Mouse (Mus musculus) erythroblast, embryonic 14.5 days (primary cell): Measurements from ENCODE around the gene App.

Source experiments
- GATA1 ChIP-seq: IDR thresholded peaks from 2 replicates; pipeline ENCODE4 v1.6.1; 2012; ENCODE audit warnings: low read length, inconsistent platforms, mixed read lengths
- TAL1 ChIP-seq: IDR thresholded peaks from 3 replicates; pipeline ENCODE4 v1.6.1; 2012; ENCODE audit warnings: low read length, inconsistent platforms, mixed read lengths

DNA sequence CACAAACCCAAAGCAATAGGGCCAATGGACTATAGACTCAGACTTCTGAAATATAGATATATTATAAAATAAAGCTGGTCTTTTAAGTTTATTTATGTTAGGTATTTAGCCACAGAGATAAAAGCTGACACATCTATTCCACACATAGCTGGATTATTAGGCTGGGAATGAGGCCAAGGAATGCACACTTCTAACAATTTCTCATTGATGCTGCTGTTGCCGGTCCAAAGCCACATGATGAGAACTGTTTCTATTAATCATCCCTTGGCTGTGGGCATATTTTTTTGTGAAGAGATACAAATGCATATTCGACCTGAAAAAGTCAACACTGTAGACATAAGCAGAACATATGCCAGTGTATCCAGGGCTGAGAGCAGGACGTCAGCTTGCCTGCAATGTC is 176.0 kb downstream of the App start:
- no peak for TF ChIP-seq GATA1
- no peak for TF ChIP-seq TAL1
